Mouse (Mus musculus) olfactory bulb, adult 2 months (tissue): ENCODE measurements around the gene S100b. TPM values are rescaled to one million over a fixed set of nuclear protein-coding genes. Genes with fewer than 3 reads are reported as not detected.

Experiments used
- H3K27ac ChIP-seq: fragments of 200-500 bp; 2 replicates; pipeline ENCODE4 v1.5.1; 2012; ENCODE audit warnings: low read depth, low read length; ENCODE audit not compliant: insufficient read depth
- H3K4me1 ChIP-seq: fragments of 200-500 bp; 2 replicates; pipeline ENCODE4 v1.6.1; 2012; ENCODE audit warnings: low read length; ENCODE audit not compliant: control insufficient read depth, insufficient read depth
- H3K4me3 ChIP-seq: fragments of 200-500 bp; 2 replicates; pipeline ENCODE4 v1.5.1; 2012; ENCODE audit warnings: mild to moderate bottlenecking, low read depth, low read length, moderate library complexity; ENCODE audit not compliant: insufficient read depth
- CTCF ChIP-seq: fragments of 200-500 bp; IDR thresholded peaks from 2 replicates; pipeline ENCODE4 v1.5.1; 2012; ENCODE audit warnings: low read depth, mild to moderate bottlenecking, low read length, moderate library complexity; ENCODE audit not compliant: insufficient read depth
- POLR2A ChIP-seq: fragments of 200-500 bp; IDR thresholded peaks from 2 replicates; pipeline ENCODE4 v1.6.1; 2012; ENCODE audit warnings: mild to moderate bottlenecking, low read depth, low read length, moderate library complexity; ENCODE audit not compliant: insufficient read depth
- WGBS: fragments of 180-500 bp; shearing (Covaris S2); methylation state at CpG from one replicate; pipeline ENCODE4 v1.1.7; 2018; 5-methylcytosine and 5-hydroxymethylcytosine counted together
- polyA plus RNA-seq: library from polyadenylated mRNA; stranded (reverse); fragments of >200 nt; gene quantifications from 2 replicates; pipeline ENCODE4 v1.2.4, GENCODE M21; 2012; ENCODE audit warnings: low replicate concordance; ENCODE audit not compliant: missing spikeins, insufficient read depth, insufficient read length

S100b gene
- polyA plus RNA-seq, 1 experiment = 277 TPM

- WGBS = 76% methylated on average over 10 of the region's 10 CpGs
- no peak overlapping the region for H3K27ac ChIP-seq
- no peak overlapping the region for H3K4me3 ChIP-seq
- TF ChIP-seq POLR2A (no peak), CTCF (no peak)
- 0 out of 2 replicates have a peak, but pooled peaks cover 2% of the 10 kb centered on the region for H3K4me1 ChIP-seq
Observed at GRCm38 (mm10) chr10:76275256-76275655, 21.6 kb downstream of the S100b start.

GRCm38 (mm10) chr10:76278541-76279097 is 25.0 kb downstream of the S100b start:
- Histone ChIP-seq H3K4me1 (no peaks in the 10 kb centered on the region), H3K27ac (no peak overlapping the region), H3K4me3 (no peak overlapping the region)
- TF ChIP-seq POLR2A (no peak), CTCF (no peak)
- 71% methylated on average over 5 of the region's 5 CpGs for WGBS

GRCm38 (mm10) chr10:76288268-76288993 is 34.8 kb downstream of the S100b start:
- WGBS = 58% methylated on average over 11 of the region's 11 CpGs
- Histone ChIP-seq H3K4me3 (no peak overlapping the region), H3K4me1 (no peaks in the 10 kb centered on the region; the same call in 1 of the 2 replicates), H3K27ac (no peak overlapping the region)
- TF ChIP-seq POLR2A (no peak), CTCF (no peak)

GRCm38 (mm10) chr10:76289052-76289451 is 35.4 kb downstream of the S100b start:
- 83% methylated on average over 5 of the region's 5 CpGs for WGBS
- no peak overlapping the region for H3K27ac ChIP-seq
- TF ChIP-seq CTCF = no peak
- no peak for TF ChIP-seq POLR2A

GRCm38 (mm10) chr10:76289936-76290671 is 36.5 kb downstream of the S100b start:
- Histone ChIP-seq H3K27ac (no peak overlapping the region), H3K4me3 (no peak overlapping the region), H3K4me1 (no peaks in the 10 kb centered on the region; the same call in 1 of the 2 replicates)
- WGBS = 70% methylated on average over 3 of the region's 3 CpGs
- TF ChIP-seq POLR2A (no peak), CTCF (no peak)

More at GRCm38 (mm10) chr10:76289052-76289451, 35.4 kb downstream of the S100b start:
- no peak overlapping the region for H3K4me3 ChIP-seq
- no peaks in the 10 kb centered on the region; the same call in 1 of the 2 replicates for H3K4me1 ChIP-seq

- TF ChIP-seq CTCF (no peak), POLR2A (no peak)
- no peaks in the 10 kb centered on the region; the same call in 1 of the 2 replicates for H3K4me1 ChIP-seq
- WGBS = 83% methylated on average over 4 of the region's 4 CpGs
- H3K4me3 ChIP-seq = no peak overlapping the region
- no peak overlapping the region for H3K27ac ChIP-seq
Observed at GRCm38 (mm10) chr10:76293222-76293621, 39.6 kb downstream of the S100b start.

- no peak for TF ChIP-seq POLR2A
- TF ChIP-seq CTCF = no peak
- no peaks in the 10 kb centered on the region for H3K4me1 ChIP-seq
- WGBS = 82% methylated on average over 5 of the region's 5 CpGs
- H3K27ac ChIP-seq = no peak overlapping the region
- no peak overlapping the region for H3K4me3 ChIP-seq
Observed at GRCm38 (mm10) chr10:76300133-76300532, 46.5 kb downstream of the S100b start.

- H3K27ac ChIP-seq = no peak overlapping the region
- H3K4me3 ChIP-seq = no peak overlapping the region
- H3K4me1 ChIP-seq = no peaks in the 10 kb centered on the region
- WGBS = 89% methylated on average over 9 of the region's 9 CpGs
- TF ChIP-seq CTCF (no peak), POLR2A (no peak)
Observed at GRCm38 (mm10) chr10:76306738-76307137, 53.1 kb downstream of the S100b start.

Other genes starting within 250 kb of the S100b start
- not detected in 2 replicates for gene Zfp280b, start 221.2 kb upstream of the S100b start, polyA plus RNA-seq
- not detected in 2 replicates for gene Slc5a4b, start 142.9 kb upstream of the S100b start, polyA plus RNA-seq
- gene Slc5a4a, start 106.4 kb upstream of the S100b start, polyA plus RNA-seq = not detected in 2 replicates
- not detected in 2 replicates for gene Prmt2, start 16.0 kb upstream of the S100b start, polyA plus RNA-seq
- not detected in 2 replicates for gene Dip2a, start 91.4 kb downstream of the S100b start, polyA plus RNA-seq
- gene AC141477.1, start 186.6 kb downstream of the S100b start, polyA plus RNA-seq = not detected in 2 replicates
- gene Pcnt, start 188.9 kb downstream of the S100b start, polyA plus RNA-seq = not detected in 2 replicates
- gene 2610028H24Rik, start 195.2 kb downstream of the S100b start, polyA plus RNA-seq = not detected in 2 replicates
- gene Mcm3ap, start 215.1 kb downstream of the S100b start, polyA plus RNA-seq = not detected in 2 replicates
- not detected in 2 replicates for gene Ybey, start 215.3 kb downstream of the S100b start, polyA plus RNA-seq